Mouse (Mus musculus) CH12.LX (cell line): ENCODE measurements around the gene Ccdc159.

Experiments
- CTCF ChIP-seq, 2 experiments: IDR thresholded peaks in 1 of 2; conservative IDR thresholded peaks in 1 of 2; 2 replicates each; pipeline ENCODE4 v1.5.1; 2011 to 2012; ENCODE audit warnings: low read depth in 2 of 2, low read length in 2 of 2, improper control_type of control experiment in 1 of 2, inconsistent platforms in 1 of 2, mild to moderate bottlenecking in 1 of 2, moderate library complexity in 1 of 2
- GABPA ChIP-seq: IDR thresholded peaks from 2 replicates; pipeline ENCODE4 v1.6.1; 2012; ENCODE audit warnings: low read depth, low read length, improper control_type of control experiment, inconsistent platforms; ENCODE audit not compliant: insufficient replicate concordance
- NELFE ChIP-seq: IDR thresholded peaks from 2 replicates; pipeline ENCODE4 v1.6.1; 2011; ENCODE audit warnings: low read depth, low read length, improper control_type of control experiment
- NRF1 ChIP-seq: IDR thresholded peaks from 2 replicates; pipeline ENCODE4 v1.6.1; 2014; ENCODE audit warnings: low read depth, mild to moderate bottlenecking, inconsistent platforms, low read length, improper control_type of control experiment, moderate library complexity
- SMC3 ChIP-seq: IDR thresholded peaks from 2 replicates; pipeline ENCODE4 v1.6.1; 2011; ENCODE audit warnings: low read depth, low read length, improper control_type of control experiment
- TBP ChIP-seq: conservative IDR thresholded peaks from 2 replicates; pipeline ENCODE4 v1.6.1; 2011; ENCODE audit warnings: low read depth, low read length, improper control_type of control experiment
- TCF12 ChIP-seq: IDR thresholded peaks from 2 replicates; pipeline ENCODE4 v1.6.1; 2014; ENCODE audit warnings: low read depth, mild to moderate bottlenecking, inconsistent platforms, low read length, improper control_type of control experiment
- USF1 ChIP-seq: IDR thresholded peaks from 2 replicates; pipeline ENCODE4 v1.6.1; 2014; ENCODE audit warnings: low read depth, mild to moderate bottlenecking, inconsistent platforms, low read length, improper control_type of control experiment

DNA sequence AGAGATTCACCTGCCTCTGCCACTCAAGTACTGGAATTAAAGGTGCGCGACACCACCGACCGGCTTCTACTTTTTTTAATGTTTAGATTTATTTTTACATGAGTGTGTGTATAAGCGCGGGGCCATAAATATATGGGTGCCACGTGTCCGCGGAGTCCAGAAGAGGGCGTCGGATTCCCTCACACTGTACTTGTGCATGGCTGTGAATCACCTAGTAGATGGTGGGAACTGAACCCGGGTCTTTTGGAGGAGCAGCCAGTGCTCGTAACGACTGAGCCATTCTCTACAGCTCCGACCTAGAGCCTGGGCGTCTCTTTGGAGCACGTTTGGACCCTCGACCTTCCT lies 27.9 kb downstream of the Ccdc159 start:
- TF ChIP-seq CTCF (conservative IDR thresholded peaks at IDR 0.05 in 1 of 2, IDR thresholded peaks at IDR 0.05 in 1 of 2; ENCODE audit: low read depth in 2 of 2, low read length in 2 of 2) (peak in 1 of 2 experiments; percentile 55; a peak in 2 of 4 replicates), TBP (no peak; the same call in 1 of the 2 replicates), NELFE (peak; percentile 70; the same call in 1 of the 2 replicates), SMC3 (peak; percentile 44), USF1 (peak; percentile 38), GABPA (no peak), NRF1 (no peak), TCF12 (no peak)
